Mouse (Mus musculus) stomach, postnatal 0 days (tissue): ENCODE data around the gene Gse1.

Experiments used
- CTCF ChIP-seq: IDR thresholded peaks from 2 replicates; pipeline ENCODE4 v1.5.1; 2016; ENCODE audit warnings: antibody characterized with exemption, low read depth, mild to moderate bottlenecking, moderate library complexity
- EP300 ChIP-seq: optimal IDR thresholded peaks from 2 replicates; pipeline ENCODE3; 2016; ENCODE audit warnings: antibody characterized with exemption

DNA sequence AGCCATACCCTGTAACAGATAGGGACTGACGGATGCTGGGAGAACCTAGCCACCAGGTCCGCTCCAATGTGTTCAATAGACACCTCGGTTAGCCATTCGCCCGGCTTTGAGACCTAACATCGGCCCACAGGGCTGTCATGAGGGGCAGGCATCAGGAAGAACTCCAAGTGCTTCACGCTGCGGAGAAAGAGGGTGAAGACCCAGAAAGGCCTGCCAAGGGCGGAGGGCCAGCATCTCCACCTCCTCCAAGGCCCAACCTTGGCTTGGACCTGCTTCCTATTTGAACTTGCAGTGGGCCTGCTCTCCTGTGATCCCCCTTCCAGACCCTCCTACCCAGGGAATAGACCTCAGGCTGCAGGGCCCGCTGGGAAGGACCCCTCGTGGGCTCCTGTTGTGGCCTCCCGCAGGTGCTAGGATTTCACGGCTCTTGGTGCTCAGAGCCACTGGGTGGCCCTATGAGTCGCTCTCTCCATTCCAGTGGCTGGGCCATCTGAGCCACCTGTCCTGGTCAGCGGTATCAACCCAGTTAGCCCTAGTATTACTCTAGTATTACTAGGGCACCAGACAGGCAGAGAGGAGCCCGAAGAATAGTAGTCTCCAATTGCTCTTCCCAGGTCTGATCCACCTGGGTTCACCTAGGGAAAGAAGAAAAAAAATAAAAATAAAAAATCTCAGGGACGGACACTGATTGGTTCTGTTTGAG lies 38.0 kb upstream of the Gse1 start:
- TF ChIP-seq CTCF (no peak), EP300 (no peak)
